Mouse (Mus musculus) CH12.LX (cell line): ENCODE measurements around the gene Tm6sf2. TPM values are rescaled to one million over a fixed set of nuclear protein-coding genes. Genes with fewer than 3 reads are reported as not detected.

Experiments used
- DNase-seq: peaks from one replicate; pipeline ENCODE4 v3.0.0-alpha.2; 2013; ENCODE audit errors: extremely low read depth
- H3K27ac ChIP-seq: 2 replicates; pipeline ENCODE4 v1.5.1; 2012; ENCODE audit warnings: low read depth, mild to moderate bottlenecking, control low read depth, moderate library complexity; ENCODE audit not compliant: insufficient read depth
- H3K27me3 ChIP-seq: replicated peaks from 2 replicates; pipeline ENCODE3; 2012; ENCODE audit warnings: inconsistent platforms
- H3K36me3 ChIP-seq, 2 experiments: replicated peaks in 1 of 2; 2 replicates each; pipeline versions ENCODE3 to v1.6.1; 2012; ENCODE audit warnings: inconsistent platforms in 1 of 2, low read length in 1 of 2, mild to moderate bottlenecking in 1 of 2, mixed read lengths in 1 of 2, moderate library complexity in 1 of 2; ENCODE audit not compliant: control insufficient read depth in 1 of 2, insufficient read depth in 1 of 2
- H3K4me1 ChIP-seq, 2 experiments: 2 replicates each; pipeline ENCODE4 v1.6.1; 2012; ENCODE audit warnings: inconsistent platforms in 1 of 2, moderate library complexity in 1 of 2; ENCODE audit not compliant: insufficient read depth in 2 of 2, control insufficient read depth in 1 of 2
- H3K4me2 ChIP-seq: 2 replicates; pipeline ENCODE4 v1.6.1; 2012; ENCODE audit warnings: low read depth, mild to moderate bottlenecking, control low read depth; ENCODE audit not compliant: poor library complexity, insufficient read depth, severe bottlenecking
- H3K4me3 ChIP-seq, 3 experiments: fragments of 150-350 bp in 1 of 3; sonication (generic) in 1 of 3; replicated peaks in 1 of 3; 2 replicates each; pipeline versions ENCODE3 to v1.5.1; 2011 to 2012; ENCODE audit warnings: low read depth in 2 of 3, low read length in 2 of 3, mild to moderate bottlenecking in 2 of 3, moderate library complexity in 2 of 3, control low read depth in 1 of 3, improper control_type of control experiment in 1 of 3, inconsistent platforms in 1 of 3, mixed read lengths in 1 of 3; ENCODE audit not compliant: poor library complexity in 1 of 3
- H3K79me2 ChIP-seq: replicated peaks from 2 replicates; pipeline ENCODE4 v1.6.1; 2012; ENCODE audit warnings: mild to moderate bottlenecking, moderate library complexity; ENCODE audit not compliant: control insufficient read depth, poor library complexity, insufficient read depth, severe bottlenecking; ENCODE audit errors: extremely low read depth
- H3K9ac ChIP-seq: 2 replicates; pipeline ENCODE4 v1.6.1; 2012; ENCODE audit warnings: low read depth, mild to moderate bottlenecking, control low read depth, moderate library complexity; ENCODE audit not compliant: insufficient read depth
- H3K9me3 ChIP-seq: replicated peaks from 2 replicates; pipeline ENCODE3; 2012; ENCODE audit warnings: low read length, inconsistent platforms, mixed read lengths
- CHD1 ChIP-seq: IDR thresholded peaks from 2 replicates; pipeline ENCODE4 v1.6.1; 2012; ENCODE audit warnings: low read depth, low read length, improper control_type of control experiment, inconsistent platforms
- CTCF ChIP-seq, 2 experiments: IDR thresholded peaks in 1 of 2; conservative IDR thresholded peaks in 1 of 2; 2 replicates each; pipeline ENCODE4 v1.5.1; 2011 to 2012; ENCODE audit warnings: low read depth in 2 of 2, low read length in 2 of 2, improper control_type of control experiment in 1 of 2, inconsistent platforms in 1 of 2, mild to moderate bottlenecking in 1 of 2, moderate library complexity in 1 of 2
- EP300 ChIP-seq: IDR thresholded peaks from 2 replicates; pipeline ENCODE4 v1.6.1; 2011; ENCODE audit warnings: low read length, improper control_type of control experiment
- GABPA ChIP-seq: IDR thresholded peaks from 2 replicates; pipeline ENCODE4 v1.6.1; 2012; ENCODE audit warnings: low read depth, low read length, improper control_type of control experiment, inconsistent platforms; ENCODE audit not compliant: insufficient replicate concordance
- JUN ChIP-seq: IDR thresholded peaks from 2 replicates; pipeline ENCODE4 v1.6.1; 2011; ENCODE audit warnings: low read depth, mild to moderate bottlenecking, low read length, improper control_type of control experiment, moderate library complexity; ENCODE audit not compliant: insufficient read depth
- KAT2A ChIP-seq: IDR thresholded peaks from 2 replicates; pipeline ENCODE4 v1.6.1; 2012; ENCODE audit warnings: low read length, improper control_type of control experiment, inconsistent platforms; ENCODE audit not compliant: insufficient replicate concordance
- MEF2A ChIP-seq: IDR thresholded peaks from 2 replicates; pipeline ENCODE4 v1.6.1; 2014; ENCODE audit warnings: low read depth, mild to moderate bottlenecking, inconsistent platforms, low read length, improper control_type of control experiment, borderline replicate concordance
- POLR2A ChIP-seq: IDR thresholded peaks from 2 replicates; pipeline ENCODE4 v1.6.1; 2011; ENCODE audit warnings: low read depth, mild to moderate bottlenecking, improper control_type of control experiment, low read length
- SMC3 ChIP-seq: IDR thresholded peaks from 2 replicates; pipeline ENCODE4 v1.6.1; 2011; ENCODE audit warnings: low read depth, low read length, improper control_type of control experiment
- TBP ChIP-seq: conservative IDR thresholded peaks from 2 replicates; pipeline ENCODE4 v1.6.1; 2011; ENCODE audit warnings: low read depth, low read length, improper control_type of control experiment
- TCF12 ChIP-seq: IDR thresholded peaks from 2 replicates; pipeline ENCODE4 v1.6.1; 2014; ENCODE audit warnings: low read depth, mild to moderate bottlenecking, inconsistent platforms, low read length, improper control_type of control experiment
- UBTF ChIP-seq: IDR thresholded peaks from 2 replicates; pipeline ENCODE4 v1.6.1; 2012; ENCODE audit warnings: low read depth, mild to moderate bottlenecking, inconsistent platforms, low read length, improper control_type of control experiment, moderate library complexity
- USF2 ChIP-seq: conservative IDR thresholded peaks from 2 replicates; pipeline ENCODE4 v1.6.1; 2011; ENCODE audit warnings: low read depth, low read length, improper control_type of control experiment
- ZKSCAN1 ChIP-seq: IDR thresholded peaks from 2 replicates; pipeline ENCODE4 v1.6.1; 2012; ENCODE audit warnings: low read depth, inconsistent platforms, low read length, improper control_type of control experiment, borderline replicate concordance
- ZMIZ1 ChIP-seq: IDR thresholded peaks from 2 replicates; pipeline ENCODE4 v1.6.1; 2012; ENCODE audit warnings: low read depth, mild to moderate bottlenecking, inconsistent platforms, low read length, improper control_type of control experiment
- ZNF384 ChIP-seq: IDR thresholded peaks from 2 replicates; pipeline ENCODE4 v1.6.1; 2012; ENCODE audit warnings: low read depth, low read length, improper control_type of control experiment, inconsistent platforms
- dilution Hi-C: fragments of 300-500 bp; cut with MboI; formaldehyde crosslinking; loops from 2 replicates; pipeline ENCODE4 v1.14.3; 2020; ENCODE audit warnings: low sequenced_read_pairs; ENCODE audit not compliant: extremely low pct_unique_long_range_greater_than_20kb, extremely low pct_ligation_motif_present
- in situ Hi-C: fragments of 300-500 bp; cut with MboI; formaldehyde crosslinking; loops from 3 replicates; pipeline ENCODE4 v1.14.3; 2019; ENCODE audit warnings: low sequenced_read_pairs, low pct_ligation_motif_present, low pct_unique_long_range_greater_than_20kb, mixed read lengths
- polyA plus RNA-seq: library from polyadenylated mRNA; unstranded; fragments of >175 nt; gene quantifications from 2 replicates; pipeline ENCODE4 v1.2.1, GENCODE M21; 2012; ENCODE audit warnings: low read depth; ENCODE audit not compliant: insufficient read length
- total RNA-seq, 2 experiments: library from RNA; depleted of rRNA; stranded (reverse); fragments of 300-350 nt in 1 of 2; fragments of >200 nt in 1 of 2; gene quantifications; 2 replicates each; pipeline ENCODE4 v1.2.3; 2012 to 2014

The Tm6sf2 gene
- total and polyA plus RNA-seq, 3 experiments, result 0.40 to 2.6 (median 1.9) TPM

DNA sequence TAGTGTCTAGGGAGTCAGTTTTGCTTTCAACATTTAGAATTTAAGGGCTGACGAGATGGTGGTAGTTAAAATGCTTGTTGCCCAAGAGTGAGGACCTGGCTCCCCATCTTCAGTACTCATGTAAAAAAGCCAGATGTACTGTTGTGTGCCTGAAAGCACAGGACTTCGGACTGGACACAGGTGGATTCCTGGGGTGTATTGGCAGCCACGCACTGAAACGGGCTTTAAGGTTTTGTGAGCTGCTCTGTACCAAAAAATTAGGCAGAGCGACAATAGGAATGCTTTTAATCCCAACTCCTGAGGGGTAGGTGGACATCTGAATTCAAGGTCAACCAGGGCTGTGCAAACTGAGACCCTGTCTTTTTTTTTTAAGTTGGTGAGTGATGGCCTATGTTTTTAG lies 28.7 kb upstream of the Tm6sf2 start:
- in situ Hi-C loops, result no loop called here
- no peak for TF ChIP-seq EP300
- no peak for TF ChIP-seq GABPA
- no peak for TF ChIP-seq SMC3
- TF ChIP-seq JUN, result no peak
- no peak for TF ChIP-seq KAT2A
- no peak for TF ChIP-seq TBP
- no peak for TF ChIP-seq ZNF384
- TF ChIP-seq UBTF, result no peak
- no peak for TF ChIP-seq MEF2A
- TF ChIP-seq USF2, result no peak
- TF ChIP-seq POLR2A, result no peak
- TF ChIP-seq ZKSCAN1, result no peak
- TF ChIP-seq ZMIZ1, result no peak
- no peak for TF ChIP-seq TCF12
- TF ChIP-seq CTCF (conservative IDR thresholded peaks at IDR 0.05 in 1 of 2, IDR thresholded peaks at IDR 0.05 in 1 of 2; ENCODE audit: low read depth in 2 of 2, low read length in 2 of 2), result no peak
- peaks cover 11 to 42% of the 10 kb centered on the region in 2 experiments for H3K4me1 ChIP-seq

GRCm38 (mm10) chr8:70049662-70050061 lies 23.1 kb upstream of the Tm6sf2 start:
- no peak overlapping the region for H3K9ac ChIP-seq
- H3K9me3 ChIP-seq, result no peaks in the 10 kb centered on the region
- dilution Hi-C loops, result no loop called here
- H3K27me3 ChIP-seq, result no peaks in the 10 kb centered on the region
- no peak overlapping the region for H3K4me2 ChIP-seq
- peaks cover 0 to 8% of the 10 kb centered on the region in 2 experiments; a peak in 1 of 4 replicates for H3K4me1 ChIP-seq
- TF ChIP-seq CHD1 (no peak), TBP (no peak)
- H3K79me2 ChIP-seq, result peaks cover 35% of the 10 kb centered on the region
- in situ Hi-C loops, result no loop called here
- no peak overlapping the region for H3K27ac ChIP-seq
- H3K4me3 ChIP-seq, result no peak overlapping the region
- no peak for DNase-seq
- peaks cover 45 to 69% of the 10 kb centered on the region in 2 experiments for H3K36me3 ChIP-seq

More for the DNA sequence above, 28.7 kb upstream of the Tm6sf2 start:
- no peak overlapping the region for H3K27ac ChIP-seq
- peaks cover 11 to 43% of the 10 kb centered on the region in 2 experiments for H3K36me3 ChIP-seq
- dilution Hi-C loops, result no loop called here
- H3K27me3 ChIP-seq, result no peaks in the 10 kb centered on the region
- H3K4me3 ChIP-seq, result peak overlapping the region in 2 of 3 experiments; percentile 82 to 99
- peak overlapping the region; percentile 94; the same call in 1 of the 2 replicates for H3K9ac ChIP-seq
- peaks cover 90% of the 10 kb centered on the region for H3K79me2 ChIP-seq
- DNase-seq, result no peak
- H3K4me2 ChIP-seq, result peak overlapping the region; percentile 89
- no peaks in the 10 kb centered on the region for H3K9me3 ChIP-seq
